Mouse (Mus musculus) adrenal gland, adult 18-20 months (tissue): ENCODE measurements around the gene Mrtfa. TPM values are rescaled to one million over a fixed set of nuclear protein-coding genes. Genes with fewer than 3 reads are reported as not detected.

ENCODE experiments used
- DNase-seq, 2 experiments: peaks; one replicate each; pipeline ENCODE4 v3.0.0; 2021 to 2022; ENCODE audit warnings: low spot score in 2 of 2
- total RNA-seq, 2 experiments: library from RNA; stranded (reverse); gene quantifications; 1 replicate in 1 of 2; 2 replicates in 1 of 2; pipeline ENCODE4 v1.2.3; 2021

The Mrtfa gene
- total RNA-seq, 2 experiments from 2014 or later = 24.3 to 29.4 TPM

DNA sequence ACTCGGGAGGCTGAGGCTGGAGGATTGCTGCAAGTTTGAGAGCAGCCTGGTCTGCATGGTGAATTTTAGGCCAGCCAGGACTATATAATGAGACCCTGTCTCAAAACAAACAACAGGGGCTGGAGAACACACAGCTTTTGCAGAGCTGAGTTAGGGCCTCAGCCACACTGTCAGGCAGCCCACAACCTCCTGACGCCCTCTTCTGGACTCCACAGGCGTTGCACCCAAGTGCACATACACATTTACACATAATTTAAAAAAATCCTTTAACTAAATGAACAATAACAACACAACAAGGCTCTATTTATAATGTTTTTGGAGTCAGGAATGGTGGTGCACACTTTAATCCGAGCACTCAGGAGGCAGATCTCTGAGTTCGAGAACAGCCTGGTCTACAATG lies 7.9 kb upstream of the Mrtfa start:
- no peak for DNase-seq

DNA sequence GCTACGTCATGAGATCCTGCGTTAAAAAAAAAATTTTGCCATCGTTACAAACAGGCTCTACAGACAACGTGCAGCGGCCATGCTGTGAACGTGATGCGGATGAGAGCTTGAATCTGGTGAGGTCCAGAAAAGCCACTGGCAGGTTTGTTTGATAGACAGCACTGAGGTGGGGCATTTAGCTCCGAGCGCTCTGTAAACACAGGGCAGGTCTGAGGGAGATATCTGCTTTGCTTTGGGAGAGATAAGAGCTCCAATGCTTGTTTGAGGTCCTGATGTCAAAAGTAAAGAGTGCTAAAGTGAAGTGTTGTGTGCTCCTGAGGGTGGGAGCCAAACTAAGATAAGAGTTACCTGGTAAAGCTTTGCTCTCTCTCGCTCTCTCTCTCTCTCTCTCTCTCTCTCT lies 6.6 kb upstream of the Mrtfa start:
- DNase-seq = no peak

- no peak for DNase-seq
Observed at GRCm38 (mm10) chr15:81195447-81195846, 4.9 kb upstream of the Mrtfa start.

GRCm38 (mm10) chr15:81194791-81195190 lies 4.2 kb upstream of the Mrtfa start:
- no peak for DNase-seq

DNA sequence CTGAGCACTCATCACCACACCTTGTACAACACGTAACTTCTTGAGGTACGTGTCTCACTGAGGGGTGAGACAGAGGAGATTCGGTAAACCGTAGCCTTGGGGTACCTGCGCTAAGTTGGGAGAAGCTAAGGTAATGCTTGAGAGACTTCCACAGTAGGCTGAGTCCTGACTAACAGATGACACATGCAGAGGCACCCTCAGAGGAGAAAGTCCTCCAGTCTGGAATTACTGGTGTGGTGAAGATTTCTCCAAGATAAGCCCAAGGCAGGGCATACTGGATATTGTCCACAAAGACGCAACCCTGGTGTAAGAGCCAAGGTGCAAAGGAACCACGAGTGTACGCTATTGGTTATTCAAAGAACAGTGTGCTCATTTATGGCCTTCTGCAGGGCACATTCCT lies 2.3 kb upstream of the Mrtfa start:
- DNase-seq = no peak

GRCm38 (mm10) chr15:81192316-81192715 lies 1.8 kb upstream of the Mrtfa start:
- DNase-seq = no peak

GRCm38 (mm10) chr15:81191303-81191702 lies 746 bp upstream of the Mrtfa start:
- no peak for DNase-seq

DNA sequence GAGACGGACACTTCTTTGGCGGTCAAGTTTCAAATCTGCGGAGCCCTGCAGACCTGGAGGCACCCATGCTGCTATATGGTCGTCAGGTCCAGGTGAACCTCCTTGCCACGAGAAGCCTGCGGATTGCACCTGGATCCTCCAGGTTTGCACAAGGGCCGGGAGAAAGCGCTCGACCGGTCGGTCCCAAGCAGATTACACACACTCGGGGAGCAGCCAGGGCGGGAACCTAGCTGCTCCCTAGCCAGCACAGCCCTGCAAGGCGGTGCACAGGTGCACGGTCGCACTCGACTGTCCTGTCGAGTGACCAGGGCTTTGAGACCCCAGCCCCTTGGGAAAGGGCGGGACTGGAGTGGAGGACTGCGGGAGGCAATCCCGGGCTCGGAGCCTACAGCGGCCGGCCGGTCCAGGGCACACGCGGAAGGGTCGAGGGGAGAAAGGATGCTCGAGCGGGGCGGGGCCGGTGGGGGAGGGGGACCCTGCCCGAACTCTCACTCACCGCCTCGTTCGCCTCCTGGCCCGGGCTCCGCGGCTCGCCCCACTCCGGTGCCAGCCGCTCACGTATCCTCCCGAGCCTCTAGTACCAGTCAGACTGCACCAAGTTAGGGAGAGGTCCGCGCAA lies 437 bp downstream of the Mrtfa start:
- DNase-seq = no peak

GRCm38 (mm10) chr15:81189061-81189460 lies 1.5 kb downstream of the Mrtfa start:
- DNase-seq = no peak

- DNase-seq = no peak
Observed at GRCm38 (mm10) chr15:81184913-81185312, 5.6 kb downstream of the Mrtfa start.

DNA sequence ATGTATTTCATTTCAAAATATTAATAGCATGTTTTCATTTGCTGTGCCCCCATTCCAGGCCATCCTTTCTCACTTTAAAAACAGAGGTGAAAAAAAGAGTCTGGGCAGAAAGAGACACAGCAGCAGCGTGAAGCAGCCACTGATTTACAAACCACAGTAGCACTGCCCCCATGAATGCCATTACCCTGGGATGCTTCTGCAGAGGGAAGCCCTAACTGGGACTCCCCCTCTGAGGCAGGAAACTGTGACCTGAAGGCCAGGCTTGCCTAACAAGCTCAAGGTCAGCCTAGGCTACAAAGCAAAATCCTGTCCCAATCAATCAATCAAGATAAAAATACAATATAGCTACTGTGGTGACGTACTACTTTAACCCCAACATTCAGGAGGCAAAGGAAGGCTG lies 9.3 kb downstream of the Mrtfa start:
- no peak for DNase-seq

- no peak for DNase-seq
Observed at GRCm38 (mm10) chr15:81179523-81179922, 11.0 kb downstream of the Mrtfa start.

GRCm38 (mm10) chr15:81178703-81179102 lies 11.9 kb downstream of the Mrtfa start:
- no peak for DNase-seq

GRCm38 (mm10) chr15:81177860-81178259 lies 12.7 kb downstream of the Mrtfa start:
- DNase-seq = no peak

- no peak for DNase-seq
Observed at GRCm38 (mm10) chr15:81175633-81176032, 14.9 kb downstream of the Mrtfa start.

- no peak for DNase-seq
Observed at GRCm38 (mm10) chr15:81172259-81172658, 18.3 kb downstream of the Mrtfa start.

GRCm38 (mm10) chr15:81168735-81169134 lies 21.8 kb downstream of the Mrtfa start:
- no peak for DNase-seq

DNA sequence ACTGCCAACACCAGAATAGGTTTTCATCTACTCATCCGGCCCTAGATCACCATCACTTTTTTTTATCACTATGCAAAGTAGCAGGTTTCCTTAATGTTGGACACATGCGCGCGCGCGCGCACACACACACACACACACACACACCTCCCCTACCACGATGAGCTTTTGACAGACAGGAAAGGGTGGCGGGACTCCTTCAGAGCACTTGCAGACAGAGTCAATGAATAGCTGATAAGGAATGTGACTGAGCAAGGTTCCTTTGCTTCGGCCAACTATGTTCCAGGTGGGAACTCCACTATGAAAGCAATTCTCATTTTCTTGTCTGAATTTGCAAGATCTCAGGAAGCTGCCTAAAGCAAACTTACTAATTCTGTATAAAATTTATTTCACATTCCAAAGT lies 22.7 kb downstream of the Mrtfa start:
- DNase-seq = no peak

GRCm38 (mm10) chr15:81166291-81166690 lies 24.3 kb downstream of the Mrtfa start:
- no peak for DNase-seq

DNA sequence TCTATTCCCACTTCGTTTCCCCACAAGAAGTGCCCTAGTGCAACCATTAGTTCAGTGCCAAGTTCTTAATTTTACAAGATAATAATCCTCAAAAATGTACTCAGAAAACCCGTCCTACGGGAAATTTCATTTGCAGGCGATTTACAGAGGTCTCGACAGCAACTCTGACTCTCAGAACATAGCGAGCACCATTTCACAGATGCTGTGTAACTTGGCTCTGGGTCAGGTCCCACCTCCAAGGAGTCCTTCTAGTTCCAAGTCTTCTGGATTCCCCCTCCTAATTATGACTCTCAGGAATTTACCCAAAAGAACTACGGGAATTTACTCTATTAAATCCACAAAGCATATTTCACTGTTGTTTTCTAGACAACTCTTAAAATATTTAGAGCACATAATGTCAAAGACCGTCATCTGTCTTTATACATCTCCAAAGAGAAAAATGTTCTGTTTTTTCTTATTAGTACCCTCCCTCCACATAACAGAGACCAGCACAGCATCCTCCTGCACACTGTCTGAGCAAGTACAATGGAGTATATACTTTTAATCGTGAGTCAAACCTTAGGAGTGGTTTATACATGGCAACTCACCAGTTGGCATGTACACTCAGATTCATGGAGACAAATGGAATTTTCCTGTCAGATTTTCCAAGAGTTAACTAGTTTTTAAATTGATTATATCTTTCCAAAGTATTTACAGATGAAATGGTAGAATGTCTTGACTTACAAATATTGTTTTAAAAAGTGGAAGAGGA lies 25.8 kb downstream of the Mrtfa start:
- no peak for DNase-seq

GRCm38 (mm10) chr15:81161571-81161970 lies 29.0 kb downstream of the Mrtfa start:
- DNase-seq = no peak

DNA sequence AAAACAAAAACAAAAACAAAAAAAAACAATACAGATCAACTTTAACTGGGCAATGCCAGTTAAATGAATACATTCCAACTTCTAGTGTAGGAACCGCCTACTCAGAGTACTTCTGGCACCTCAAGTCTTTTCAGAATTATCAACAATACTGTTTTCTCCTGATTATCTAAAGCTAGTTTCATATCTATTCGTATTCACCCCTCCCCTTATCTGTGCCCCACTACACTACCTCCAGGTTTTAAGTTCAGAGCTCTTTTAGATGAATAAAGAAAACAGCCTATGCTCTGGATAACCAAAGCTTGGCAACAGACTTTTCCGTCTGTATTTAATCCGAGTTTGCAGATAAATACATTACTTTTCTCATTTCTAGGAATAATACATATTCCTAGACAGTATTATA lies 29.9 kb downstream of the Mrtfa start:
- DNase-seq = no peak

GRCm38 (mm10) chr15:81159212-81159611 lies 31.3 kb downstream of the Mrtfa start:
- DNase-seq = no peak
